Mouse (Mus musculus) forebrain, embryonic 16.5 days (tissue): Measurements from ENCODE around the gene Trmt6. TPM values are rescaled to one million over a fixed set of nuclear protein-coding genes. Genes with fewer than 3 reads are reported as not detected.

Experiments
- ATAC-seq: fragments of 200-750 bp; cut with Nextera tagmentation; 2 replicates; pipeline ENCODE4 v1.8.0; 2017; ENCODE audit warnings: mild to moderate bottlenecking, moderate library complexity
- H3K27ac ChIP-seq: fragments of 300-500 bp; sonication (generic); 2 replicates; pipeline ENCODE4 v1.5.1; 2014; ENCODE audit warnings: low read length, control low read depth
- H3K27me3 ChIP-seq: fragments of 300-500 bp; sonication (generic); replicated peaks from 2 replicates; pipeline ENCODE4 v1.6.1; 2014; ENCODE audit warnings: low read length; ENCODE audit not compliant: control insufficient read depth, insufficient read depth
- H3K36me3 ChIP-seq: fragments of 300-500 bp; sonication (generic); 2 replicates; pipeline ENCODE4 v1.6.1; 2014; ENCODE audit not compliant: control insufficient read depth, insufficient read depth
- H3K4me1 ChIP-seq: fragments of 300-500 bp; sonication (generic); replicated peaks from 2 replicates; pipeline ENCODE4 v1.6.1; 2014; ENCODE audit warnings: low read length; ENCODE audit not compliant: control insufficient read depth, insufficient read depth
- H3K4me2 ChIP-seq: fragments of 300-500 bp; sonication (generic); 2 replicates; pipeline ENCODE4 v1.6.1; 2014; ENCODE audit warnings: mild to moderate bottlenecking, low read length, control low read depth
- H3K4me3 ChIP-seq: fragments of 300-500 bp; sonication (generic); replicated peaks from 2 replicates; pipeline ENCODE4 v1.5.1; 2014; ENCODE audit warnings: mild to moderate bottlenecking, low read length, control low read depth
- H3K9ac ChIP-seq: fragments of 300-500 bp; sonication (generic); replicated peaks from 2 replicates; pipeline ENCODE4 v1.6.1; 2014; ENCODE audit warnings: low read depth, low read length, control low read depth
- H3K9me3 ChIP-seq: fragments of 300-500 bp; sonication (generic); 2 replicates; pipeline ENCODE4 v1.6.1; 2016; ENCODE audit warnings: low read length; ENCODE audit not compliant: control insufficient read depth
- WGBS: fragments of 180-500 bp; shearing (Covaris S2); extraction: QIAGEN DNeasy Blood & Tissue Kit; methylation state at CpG from one replicate; pipeline ENCODE4 v1.1.7; 2014; 5-methylcytosine and 5-hydroxymethylcytosine counted together
- polyA plus RNA-seq: library from polyadenylated mRNA; unstranded; fragments of >200 nt; fragmentation: Nextera tagmentation; extraction: Ambion mirVana; gene quantifications from 2 replicates; pipeline ENCODE4 v1.2.1, GENCODE M21; 2015

Trmt6 gene
- polyA plus RNA-seq, result 28.4 TPM in 2 replicates

DNA sequence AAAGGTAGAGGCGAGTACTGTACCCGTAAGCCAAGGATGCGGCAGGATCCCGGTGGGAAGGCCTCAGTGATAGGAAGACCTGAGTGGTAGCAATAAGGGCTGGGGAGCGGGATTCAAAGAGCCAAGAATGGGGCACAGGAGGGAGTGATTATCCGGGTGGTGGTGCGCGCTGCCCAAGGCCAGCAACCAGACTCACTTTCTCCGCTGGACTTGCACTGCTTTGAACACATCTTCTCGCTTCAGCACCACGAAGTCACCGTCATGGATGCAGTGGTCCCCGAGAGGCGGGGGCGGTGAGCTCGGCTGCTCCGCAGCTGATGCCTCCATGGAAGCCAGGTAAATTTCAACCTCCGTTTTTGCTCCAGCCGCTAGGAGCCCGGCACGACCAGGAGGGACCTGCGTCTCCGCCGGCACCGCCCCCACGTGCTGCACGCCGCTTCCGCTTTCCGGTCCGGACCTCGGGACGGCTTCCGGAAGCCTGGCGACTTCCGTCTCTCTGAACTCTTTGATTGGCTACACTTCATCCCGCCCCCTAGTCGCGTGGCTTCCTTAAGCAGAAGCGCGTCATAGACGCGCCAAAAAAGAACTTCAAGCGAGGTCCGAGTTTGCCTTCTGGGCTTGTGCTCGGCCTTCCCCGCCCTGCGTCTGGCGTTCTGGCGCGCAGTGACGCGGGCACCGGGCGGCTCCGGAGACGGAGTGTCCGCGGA is at the start of gene Trmt6, which contains the start of gene Mcm8:
Gene Trmt6 (minus strand): TSS at position 448 of the 707 bp plus-strand sequence.
Gene Mcm8 (plus strand): TSS at position 534 of the 707 bp plus-strand sequence.
- Histone ChIP-seq H3K4me2 (peak within 1 kb of the TSS; percentile 66), H3K27me3 (no peaks in the 10 kb centered on the region), H3K4me3 (peak within 1 kb of the TSS; percentile 84), H3K9me3 (no peaks in the 10 kb centered on the region), H3K36me3 (peaks cover 7% of the 10 kb centered on the region; the same call in 1 of the 2 replicates), H3K4me1 (peaks cover 16% of the 10 kb centered on the region), H3K27ac (peak within 1 kb of the TSS; percentile 50), H3K9ac (peak within 1 kb of the TSS; percentile 71)
- peak; percentile 100 for ATAC-seq
- WGBS, result under 1% methylated on average over 59 of the region's 59 CpGs

DNA sequence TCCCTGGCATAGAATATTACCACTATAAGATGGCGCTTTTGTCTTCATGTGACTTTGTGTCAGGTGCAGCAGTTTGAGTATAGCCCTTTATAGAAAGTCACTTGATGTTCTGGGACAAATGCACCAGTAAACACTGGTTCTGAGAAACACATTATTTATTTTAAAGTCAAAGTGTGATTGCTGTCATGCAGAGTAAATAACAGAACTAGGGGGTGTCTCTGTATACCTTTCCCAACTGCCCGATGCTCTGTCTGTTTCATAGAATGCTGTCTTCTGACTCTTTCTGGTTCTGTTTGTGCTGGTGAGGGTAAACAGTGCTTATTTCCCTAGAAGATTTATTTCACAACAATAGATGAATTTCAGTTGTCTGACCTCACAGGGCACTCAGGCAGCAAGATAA is 47.5 kb upstream of the Trmt6 start:
- no peak overlapping the region for H3K27ac ChIP-seq
- H3K4me2 ChIP-seq, result no peak overlapping the region
- H3K4me1 ChIP-seq, result no peaks in the 10 kb centered on the region
- no peak overlapping the region for H3K4me3 ChIP-seq
- H3K36me3 ChIP-seq, result peaks cover 13% of the 10 kb centered on the region
- no peak overlapping the region for H3K9ac ChIP-seq
- H3K27me3 ChIP-seq, result no peaks in the 10 kb centered on the region
- 99% methylated on average over 2 of the region's 2 CpGs for WGBS
- H3K9me3 ChIP-seq, result no peaks in the 10 kb centered on the region
- no peak for ATAC-seq

DNA sequence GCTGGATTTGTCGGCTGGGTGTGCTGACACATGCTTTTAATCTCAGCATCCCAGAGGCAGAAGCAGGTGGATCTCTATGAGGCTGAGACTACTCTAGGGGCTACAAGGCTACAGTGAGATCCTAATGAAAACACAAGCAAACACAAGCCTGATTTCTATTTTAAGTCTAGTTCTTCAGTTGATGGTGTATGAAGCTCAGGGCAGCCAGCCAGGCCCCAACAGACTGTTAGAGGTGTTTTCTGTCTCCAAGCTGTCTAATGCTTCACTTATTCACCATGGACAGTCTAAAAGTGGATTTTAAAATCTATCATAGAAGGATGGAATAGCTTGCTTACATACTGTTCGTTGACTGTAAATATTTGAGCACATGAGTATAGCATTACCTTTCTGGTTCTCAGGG is 45.6 kb upstream of the Trmt6 start:
- Histone ChIP-seq H3K27ac (no peak overlapping the region), H3K4me2 (no peak overlapping the region), H3K4me3 (no peak overlapping the region), H3K27me3 (no peaks in the 10 kb centered on the region), H3K4me1 (no peaks in the 10 kb centered on the region), H3K36me3 (peaks cover 9% of the 10 kb centered on the region), H3K9ac (no peak overlapping the region), H3K9me3 (no peaks in the 10 kb centered on the region)
- no peak for ATAC-seq
- WGBS, result 86% methylated on average over 2 of the region's 2 CpGs

DNA sequence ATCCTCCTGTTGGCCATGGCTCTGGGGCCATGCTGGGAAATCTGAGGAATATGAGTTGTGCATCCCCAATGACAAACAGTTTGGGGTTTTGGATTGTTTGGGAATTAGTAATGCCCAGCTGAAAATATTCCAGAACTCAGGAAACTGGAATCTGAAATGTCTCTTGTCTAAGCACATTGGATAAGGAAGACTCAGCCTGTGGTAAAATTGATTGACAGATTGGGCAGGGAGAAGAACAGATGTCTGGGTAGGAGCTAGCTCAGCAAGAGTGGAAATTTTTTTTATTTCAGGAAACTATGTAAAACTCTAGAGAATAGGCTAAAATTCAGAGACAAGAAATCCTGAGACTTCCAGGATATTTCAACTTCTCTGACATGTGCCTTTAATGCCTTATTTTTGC is 44.6 kb upstream of the Trmt6 start:
- Histone ChIP-seq H3K27ac (no peak overlapping the region), H3K4me2 (no peak overlapping the region), H3K4me1 (no peaks in the 10 kb centered on the region), H3K4me3 (no peak overlapping the region), H3K36me3 (peaks cover 7% of the 10 kb centered on the region), H3K9me3 (no peaks in the 10 kb centered on the region), H3K27me3 (no peaks in the 10 kb centered on the region), H3K9ac (no peak overlapping the region)
- ATAC-seq, result no peak

DNA sequence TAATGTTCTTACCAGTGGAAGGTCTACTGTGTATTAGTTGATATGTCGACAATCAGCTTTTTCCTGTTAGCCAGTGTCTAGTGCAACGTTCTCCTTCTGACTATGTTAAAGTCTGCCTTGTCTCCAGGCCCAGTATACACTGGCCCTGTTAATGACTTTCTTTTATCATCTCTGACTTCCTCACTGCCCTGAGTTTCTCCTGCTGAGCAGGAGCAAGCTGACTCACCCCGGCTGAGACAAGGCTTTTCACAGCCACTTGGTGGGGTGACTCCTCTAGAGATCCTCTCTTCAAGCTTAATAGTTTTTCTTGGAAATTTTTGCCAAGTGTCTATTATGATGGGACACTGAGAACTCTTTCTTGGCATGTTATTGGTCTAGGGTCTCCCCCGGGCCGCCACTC is 40.5 kb upstream of the Trmt6 start:
- H3K4me1 ChIP-seq, result no peaks in the 10 kb centered on the region
- H3K27me3 ChIP-seq, result no peaks in the 10 kb centered on the region
- no peak overlapping the region for H3K9ac ChIP-seq
- no peak overlapping the region for H3K4me2 ChIP-seq
- peaks cover 4% of the 10 kb centered on the region for H3K36me3 ChIP-seq
- no peak overlapping the region for H3K27ac ChIP-seq
- WGBS, result 74% methylated on average over 5 of the region's 5 CpGs
- ATAC-seq, result no peak
- H3K9me3 ChIP-seq, result no peaks in the 10 kb centered on the region
- no peak overlapping the region for H3K4me3 ChIP-seq

DNA sequence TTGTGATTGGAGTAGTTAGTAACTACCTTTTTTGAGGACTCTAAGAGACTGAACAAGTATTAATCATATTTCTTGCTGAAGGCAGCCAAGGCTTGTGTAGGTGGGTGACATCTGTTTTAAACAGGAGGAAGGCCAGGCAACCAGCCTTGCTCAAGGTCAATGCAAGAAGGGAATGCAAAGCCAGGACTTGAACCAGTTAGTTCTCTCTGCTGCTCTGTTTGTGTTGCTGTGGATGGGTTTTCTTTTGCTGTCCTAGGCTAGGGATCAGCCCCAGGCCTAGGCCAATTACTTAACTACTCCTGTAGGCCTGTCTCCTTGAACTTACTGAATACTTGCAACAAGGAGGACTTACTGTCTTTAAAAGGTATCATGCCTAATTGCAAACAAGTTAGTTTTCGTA is 37.2 kb upstream of the Trmt6 start:
- Histone ChIP-seq H3K4me1 (peaks cover 12% of the 10 kb centered on the region), H3K36me3 (peaks cover 6% of the 10 kb centered on the region), H3K27ac (no peak overlapping the region), H3K27me3 (no peaks in the 10 kb centered on the region), H3K9me3 (no peaks in the 10 kb centered on the region), H3K4me3 (no peak overlapping the region), H3K9ac (no peak overlapping the region), H3K4me2 (no peak overlapping the region)
- WGBS, result 98% methylated on average over 1 of the region's 1 CpGs
- no peak for ATAC-seq

DNA sequence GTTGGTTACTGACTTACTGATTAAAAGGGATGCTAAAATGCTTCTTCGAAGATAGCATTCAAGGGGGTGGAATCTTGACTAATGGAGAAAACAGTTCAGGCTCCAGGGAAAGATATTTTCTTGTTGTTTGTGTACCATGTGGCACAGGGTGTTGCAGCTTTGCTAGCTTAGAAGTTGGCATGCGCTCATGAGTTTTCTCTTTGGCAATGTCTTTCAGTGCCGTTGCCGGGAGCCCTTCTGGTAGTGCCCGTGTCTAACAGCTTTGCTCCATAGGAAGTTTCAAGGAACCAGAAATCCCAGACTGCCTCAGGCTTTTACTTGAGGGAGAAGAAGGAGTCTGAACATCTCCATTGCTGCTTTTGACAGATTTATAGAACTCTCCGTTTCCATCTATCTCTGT is 33.3 kb upstream of the Trmt6 start:
- no peak overlapping the region for H3K27ac ChIP-seq
- H3K9ac ChIP-seq, result no peak overlapping the region; the same call in 1 of the 2 replicates
- ATAC-seq, result no peak
- H3K4me1 ChIP-seq, result peaks cover 24% of the 10 kb centered on the region
- 0 out of 2 replicates have a peak overlapping the region, but pooled peaks have one; percentile 12 for H3K4me2 ChIP-seq
- no peak overlapping the region for H3K4me3 ChIP-seq
- H3K27me3 ChIP-seq, result no peaks in the 10 kb centered on the region
- no peaks in the 10 kb centered on the region for H3K9me3 ChIP-seq
- 68% methylated on average over 6 of the region's 6 CpGs for whole genome bisulfite sequencing
- H3K36me3 ChIP-seq, result peaks cover 6% of the 10 kb centered on the region

DNA sequence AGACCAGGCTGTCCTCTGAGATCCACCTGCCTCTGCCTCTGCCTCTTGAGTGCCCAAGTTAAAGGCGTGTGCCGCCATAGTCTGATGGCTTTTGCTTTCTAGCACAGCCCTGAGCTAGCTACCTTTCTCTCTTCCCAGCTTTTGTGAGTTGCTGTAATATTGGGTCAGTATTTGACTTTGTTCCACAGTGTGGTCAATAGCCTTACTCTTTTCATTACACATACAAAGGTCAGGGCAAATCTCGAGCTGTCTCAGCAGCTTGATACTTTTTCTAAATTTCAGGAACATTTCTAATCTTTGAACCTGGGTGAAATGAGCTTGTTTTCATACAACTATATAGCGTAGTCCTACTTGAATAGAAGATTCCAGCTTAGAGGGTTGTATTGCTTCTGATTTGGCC is 32.5 kb upstream of the Trmt6 start:
- Histone ChIP-seq H3K27me3 (no peaks in the 10 kb centered on the region), H3K4me1 (peaks cover 24% of the 10 kb centered on the region), H3K4me3 (no peak overlapping the region), H3K4me2 (peak overlapping the region; percentile 9; the same call in 1 of the 2 replicates), H3K9me3 (no peaks in the 10 kb centered on the region), H3K36me3 (peaks cover 6% of the 10 kb centered on the region), H3K9ac (no peak overlapping the region), H3K27ac (no peak overlapping the region)
- WGBS, result 94% methylated on average over 4 of the region's 4 CpGs
- no peak for ATAC-seq

DNA sequence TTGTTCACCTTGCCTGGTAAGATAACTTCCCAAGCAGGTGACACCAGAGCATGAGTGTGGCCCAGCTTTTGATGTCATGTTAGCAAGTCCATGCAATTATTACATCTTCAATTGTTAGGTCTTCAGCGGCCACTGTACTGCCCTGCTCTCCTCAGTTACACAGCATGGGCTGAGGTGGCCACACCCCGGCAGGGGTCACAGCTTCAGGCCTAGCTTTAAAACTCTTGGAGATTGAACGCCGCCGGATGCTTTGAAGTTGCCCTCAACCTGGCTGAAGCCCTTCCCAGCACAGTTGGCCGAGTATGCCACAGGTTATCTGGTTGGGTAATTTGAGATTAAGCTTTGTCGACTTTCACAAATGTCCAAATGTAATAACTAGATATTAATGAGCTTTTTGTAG is 31.7 kb upstream of the Trmt6 start:
- no peak overlapping the region for H3K27ac ChIP-seq
- peak overlapping the region; percentile 99 for H3K4me3 ChIP-seq
- H3K9ac ChIP-seq, result peak overlapping the region; percentile 91
- peak overlapping the region; percentile 88 for H3K4me2 ChIP-seq
- H3K36me3 ChIP-seq, result peaks cover 6% of the 10 kb centered on the region
- 32% methylated on average over 7 of the region's 7 CpGs for WGBS
- peaks cover 24% of the 10 kb centered on the region for H3K4me1 ChIP-seq
- H3K27me3 ChIP-seq, result no peaks in the 10 kb centered on the region
- no peak for ATAC-seq
- no peaks in the 10 kb centered on the region for H3K9me3 ChIP-seq
